Mouse (Mus musculus) heart, embryonic 12.5 days (tissue): ENCODE results near the gene Slc16a12. TPM values are rescaled to one million over a fixed set of nuclear protein-coding genes. Genes with fewer than 3 reads are reported as not detected.
A peak's percentile ranks its signal among the peaks of the same experiment; 100 is the strongest.
"Not testable (repeated sequence)": the region's sequence is repeated elsewhere in the genome, so short reads cannot be mapped to it uniquely, and the experiment has no call there.

Source experiments
- ATAC-seq: fragments of 200-750 bp; cut with Nextera tagmentation; 2 replicates; pipeline ENCODE4 v1.8.0; 2017; ENCODE audit warnings: moderate TSS enrichment, moderate library complexity; ENCODE audit not compliant: insufficient number of reproducible peaks, low FRiP score
- H3K27ac ChIP-seq: fragments of 300-500 bp; sonication (generic); 2 replicates; pipeline ENCODE4 v1.5.1; 2016; ENCODE audit warnings: mild to moderate bottlenecking, moderate library complexity; ENCODE audit not compliant: poor library complexity, severe bottlenecking
- H3K27me3 ChIP-seq: fragments of 300-500 bp; sonication (generic); replicated peaks from 2 replicates; pipeline ENCODE4 v1.6.1; 2016; ENCODE audit warnings: mild to moderate bottlenecking, moderate library complexity
- H3K36me3 ChIP-seq: fragments of 300-500 bp; sonication (generic); 2 replicates; pipeline ENCODE4 v1.6.1; 2016; ENCODE audit warnings: mild to moderate bottlenecking, moderate library complexity
- H3K4me1 ChIP-seq: fragments of 300-500 bp; sonication (generic); replicated peaks from 2 replicates; pipeline ENCODE4 v1.6.1; 2016; ENCODE audit warnings: mild to moderate bottlenecking
- H3K4me2 ChIP-seq: fragments of 300-500 bp; sonication (generic); 2 replicates; pipeline ENCODE4 v1.6.1; 2016; ENCODE audit warnings: mild to moderate bottlenecking, moderate library complexity
- H3K4me3 ChIP-seq: fragments of 300-500 bp; sonication (generic); 2 replicates; pipeline ENCODE4 v1.5.1; 2016; ENCODE audit warnings: mild to moderate bottlenecking
- H3K9ac ChIP-seq: fragments of 300-500 bp; sonication (generic); 2 replicates; pipeline ENCODE4 v1.6.1; 2016; ENCODE audit warnings: mild to moderate bottlenecking, moderate library complexity
- H3K9me3 ChIP-seq: fragments of 300-500 bp; sonication (generic); replicated peaks from 2 replicates; pipeline ENCODE4 v1.6.1; 2016; ENCODE audit warnings: mild to moderate bottlenecking, moderate library complexity
- WGBS: fragments of 180-500 bp; shearing (Covaris S2); methylation state at CpG from one replicate; pipeline ENCODE4 v1.1.7; 2016; 5-methylcytosine and 5-hydroxymethylcytosine counted together
- polyA plus RNA-seq: library from polyadenylated mRNA; unstranded; fragments of >200 nt; fragmentation: Nextera tagmentation; extraction: Ambion mirVana; gene quantifications from 2 replicates; pipeline ENCODE4 v1.2.1, GENCODE M21; 2016

The Slc16a12 gene
- polyA plus RNA-seq, 1 experiment from 2014 or later: 37.2 TPM

DNA sequence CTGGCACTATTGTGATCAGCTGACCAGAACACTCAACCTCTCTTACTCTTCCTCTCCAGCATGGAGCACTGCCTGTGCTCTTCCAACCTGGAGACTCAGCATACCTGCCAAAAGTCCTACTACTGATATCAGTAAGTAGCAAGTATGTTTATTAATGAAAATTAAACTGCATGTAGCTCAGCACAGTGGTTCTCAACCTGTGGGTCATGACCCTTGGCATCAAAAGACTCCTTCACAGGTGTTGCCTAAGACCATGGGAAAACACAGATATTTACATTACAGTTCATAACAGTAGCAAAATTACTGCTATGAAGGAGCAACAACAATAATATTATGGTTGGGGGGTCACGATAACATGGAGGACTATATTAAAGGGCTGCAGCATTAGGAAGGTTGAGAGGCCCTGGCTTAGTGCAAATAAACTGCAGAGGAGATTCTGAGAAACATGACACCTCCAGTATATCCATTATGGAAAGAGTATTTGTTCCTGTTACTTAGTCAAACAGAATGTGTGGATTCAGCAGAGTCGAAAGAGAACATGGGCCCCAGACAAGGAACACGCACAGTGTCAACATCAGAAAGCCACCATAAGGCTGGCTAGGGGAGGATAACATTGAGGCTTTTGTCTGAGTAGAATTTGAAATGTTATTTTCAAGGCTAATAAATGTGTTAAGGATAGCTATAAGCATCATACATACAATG lies 5.5 kb upstream of the Slc16a12 start:
- Histone ChIP-seq H3K9ac (no peak overlapping the region), H3K4me2 (no peak overlapping the region), H3K4me1 (peaks cover 17% of the 10 kb centered on the region), H3K9me3 (0 out of 2 replicates have a peak, but pooled peaks cover 7% of the 10 kb centered on the region), H3K36me3 (no peaks in the 10 kb centered on the region), H3K4me3 (no peak overlapping the region), H3K27me3 (no peaks in the 10 kb centered on the region), H3K27ac (peak overlapping the region; percentile 12; the same call in 1 of the 2 replicates)
- no peak for ATAC-seq
- WGBS: 68% methylated on average over 3 of the region's 3 CpGs

DNA sequence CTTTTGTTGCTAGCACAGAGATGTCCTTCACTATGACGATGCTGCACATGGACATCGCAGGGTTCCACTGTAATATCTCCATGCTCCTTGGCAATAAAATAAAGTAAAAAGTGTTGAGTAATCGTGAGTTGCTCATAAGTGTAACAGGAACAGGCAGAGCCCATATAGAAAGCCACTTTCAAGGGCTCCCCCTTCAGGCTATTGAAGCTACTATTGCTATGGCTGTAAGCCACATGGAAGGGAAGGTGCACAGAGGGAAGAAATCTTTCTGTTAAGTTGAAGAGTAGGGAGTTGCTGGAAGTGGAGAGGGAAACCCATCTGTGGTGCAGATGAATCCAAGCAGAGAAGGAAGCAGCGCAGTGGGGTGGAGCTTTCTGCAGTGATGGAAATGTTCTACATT lies 4.1 kb upstream of the Slc16a12 start:
- H3K4me2 ChIP-seq: no peak overlapping the region
- peaks cover 15% of the 10 kb centered on the region for H3K4me1 ChIP-seq
- ATAC-seq: no peak
- no peaks in the 10 kb centered on the region for H3K36me3 ChIP-seq
- H3K27me3 ChIP-seq: no peaks in the 10 kb centered on the region
- 0 out of 2 replicates have a peak, but pooled peaks cover 7% of the 10 kb centered on the region for H3K9me3 ChIP-seq
- H3K9ac ChIP-seq: no peak overlapping the region
- no peak overlapping the region for H3K4me3 ChIP-seq
- H3K27ac ChIP-seq: no peak overlapping the region
- WGBS: 77% methylated on average over 4 of the region's 4 CpGs

DNA sequence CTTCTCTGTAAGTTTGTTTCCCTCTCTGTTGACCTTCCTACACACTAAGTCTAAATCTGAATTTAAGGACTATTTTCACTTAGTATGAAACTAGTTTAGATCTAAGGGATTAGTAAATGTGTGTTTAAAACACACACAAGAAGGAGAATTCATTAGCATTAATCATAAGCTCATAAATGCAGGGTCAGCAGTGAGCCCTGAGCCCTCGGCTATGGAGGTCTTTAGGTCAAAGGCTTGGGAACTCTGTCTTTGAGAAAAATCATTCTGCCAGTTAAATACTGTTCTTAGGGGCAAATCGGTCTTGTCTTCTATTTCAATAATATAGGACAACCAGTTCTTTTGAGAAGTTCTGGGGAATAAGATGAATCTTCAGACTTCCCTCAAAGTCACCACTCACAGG lies 1.9 kb upstream of the Slc16a12 start:
- no peak for ATAC-seq
- no peak overlapping the region for H3K4me2 ChIP-seq
- no peaks in the 10 kb centered on the region for H3K36me3 ChIP-seq
- H3K27me3 ChIP-seq: no peaks in the 10 kb centered on the region
- peaks cover 15% of the 10 kb centered on the region for H3K4me1 ChIP-seq
- WGBS: 85% methylated on average over 2 of the region's 2 CpGs
- H3K9ac ChIP-seq: no peak overlapping the region
- no peaks in the 10 kb centered on the region for H3K9me3 ChIP-seq
- H3K27ac ChIP-seq: no peak overlapping the region
- no peak overlapping the region for H3K4me3 ChIP-seq

DNA sequence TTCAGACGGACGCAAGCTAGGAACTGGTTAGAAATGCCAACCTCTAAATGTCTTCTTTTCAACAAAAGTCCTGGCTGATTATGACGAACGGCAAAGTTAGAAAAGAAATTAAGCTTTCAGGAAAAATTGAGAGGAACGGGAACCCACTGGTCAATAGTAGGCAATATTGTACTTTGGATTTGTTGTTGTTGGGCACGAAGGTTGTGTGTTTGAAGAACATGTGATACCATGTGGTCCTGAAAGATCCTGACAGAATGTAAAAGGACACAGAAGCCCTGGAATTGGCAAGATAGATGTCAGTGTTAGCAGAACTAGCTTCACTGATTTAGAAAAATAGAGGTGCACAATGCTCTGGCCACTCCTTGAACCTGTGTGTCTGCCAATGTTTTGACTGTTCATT lies 880 bp upstream of the Slc16a12 start:
- peaks cover 15% of the 10 kb centered on the region for H3K4me1 ChIP-seq
- H3K27ac ChIP-seq, H3K9me3 ChIP-seq, H3K9ac ChIP-seq, H3K27me3 ChIP-seq, H3K4me2 ChIP-seq, H3K36me3 ChIP-seq, H3K4me3 ChIP-seq, ATAC-seq: not testable (repeated sequence)
- 89% methylated on average over 6 of the region's 6 CpGs for WGBS

DNA sequence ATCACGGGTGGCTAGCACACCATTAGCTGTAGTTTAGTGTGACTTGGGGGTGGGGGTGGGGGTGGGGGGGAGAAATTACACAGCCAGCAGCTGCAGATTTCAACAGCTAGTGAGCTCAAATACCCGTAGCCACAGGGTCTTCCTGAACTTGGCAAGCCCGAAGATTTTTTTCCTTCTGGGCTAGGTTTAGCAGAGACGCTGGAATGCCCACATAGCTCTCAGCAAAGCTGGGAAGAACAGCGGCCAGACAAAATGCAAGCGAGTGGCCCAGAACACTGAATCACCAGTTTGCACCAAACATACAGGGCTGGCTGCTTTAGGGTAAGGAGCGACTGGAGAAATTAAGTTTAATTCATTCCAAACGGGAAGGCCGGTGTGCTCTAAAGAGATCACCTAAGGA lies 888 bp downstream of the Slc16a12 start:
- Histone ChIP-seq H3K4me3 (peak overlapping the region; percentile 68), H3K9ac (peak overlapping the region; percentile 85), H3K27me3 (no peaks in the 10 kb centered on the region), H3K4me1 (no peaks in the 10 kb centered on the region), H3K36me3 (no peaks in the 10 kb centered on the region), H3K27ac (peak overlapping the region; percentile 90), H3K4me2 (peak overlapping the region; percentile 88), H3K9me3 (no peaks in the 10 kb centered on the region)
- 12% methylated on average over 9 of the region's 9 CpGs for WGBS
- no peak for ATAC-seq

DNA sequence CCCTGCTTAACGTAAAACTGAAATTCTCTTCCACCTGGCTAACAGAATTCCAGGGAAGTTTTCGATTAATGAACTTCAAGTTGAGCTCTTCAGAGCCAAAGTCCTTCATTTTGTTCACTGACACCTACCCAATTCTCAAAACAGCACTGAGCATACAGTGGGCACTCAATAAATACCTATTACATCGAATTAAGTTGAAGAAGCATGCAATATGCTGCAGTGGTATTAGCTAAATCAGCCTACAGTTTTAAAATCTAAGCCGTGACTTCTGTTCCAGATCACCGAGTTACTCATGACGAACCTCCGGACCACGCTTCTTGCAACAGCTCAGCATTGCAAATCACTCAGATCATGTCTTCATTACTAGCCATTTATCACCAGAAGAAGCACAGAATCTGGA lies 2.1 kb downstream of the Slc16a12 start:
- Histone ChIP-seq H3K36me3 (no peaks in the 10 kb centered on the region), H3K9me3 (no peaks in the 10 kb centered on the region), H3K4me3 (peak overlapping the region; percentile 68; the same call in 1 of the 2 replicates), H3K4me1 (no peaks in the 10 kb centered on the region), H3K4me2 (peak overlapping the region; percentile 88), H3K27ac (no peak overlapping the region), H3K27me3 (no peaks in the 10 kb centered on the region), H3K9ac (no peak overlapping the region)
- WGBS: 82% methylated on average over 8 of the region's 8 CpGs
- no peak for ATAC-seq

DNA sequence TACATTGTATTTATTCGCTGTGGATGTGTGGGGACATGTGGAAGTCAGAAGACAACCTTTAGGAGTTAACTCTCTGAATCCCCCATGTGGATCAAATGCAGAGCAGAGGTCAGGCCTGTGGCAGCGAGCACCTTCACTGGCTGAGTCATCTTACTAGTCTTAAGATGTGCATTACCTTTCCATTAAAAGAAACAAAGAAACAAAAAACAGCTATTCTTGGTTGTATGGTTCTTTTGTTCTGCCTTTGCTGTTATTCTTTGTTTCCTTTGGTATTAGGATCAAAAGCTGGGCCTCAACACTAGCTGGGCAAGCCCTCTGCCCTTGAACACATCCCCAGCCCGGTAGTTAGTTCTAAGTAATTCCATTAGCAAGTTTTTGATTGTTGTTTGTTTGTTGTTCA lies 9.2 kb downstream of the Slc16a12 start:
- no peak overlapping the region for H3K4me2 ChIP-seq
- H3K9me3 ChIP-seq: no peaks in the 10 kb centered on the region
- peaks cover 4% of the 10 kb centered on the region; the same call in 1 of the 2 replicates for H3K36me3 ChIP-seq
- no peak overlapping the region for H3K4me3 ChIP-seq
- H3K4me1 ChIP-seq: peaks cover 16% of the 10 kb centered on the region
- WGBS: 83% methylated on average over 3 of the region's 3 CpGs
- no peak overlapping the region for H3K27ac ChIP-seq
- H3K27me3 ChIP-seq: no peaks in the 10 kb centered on the region
- no peak overlapping the region for H3K9ac ChIP-seq
- ATAC-seq: no peak

DNA sequence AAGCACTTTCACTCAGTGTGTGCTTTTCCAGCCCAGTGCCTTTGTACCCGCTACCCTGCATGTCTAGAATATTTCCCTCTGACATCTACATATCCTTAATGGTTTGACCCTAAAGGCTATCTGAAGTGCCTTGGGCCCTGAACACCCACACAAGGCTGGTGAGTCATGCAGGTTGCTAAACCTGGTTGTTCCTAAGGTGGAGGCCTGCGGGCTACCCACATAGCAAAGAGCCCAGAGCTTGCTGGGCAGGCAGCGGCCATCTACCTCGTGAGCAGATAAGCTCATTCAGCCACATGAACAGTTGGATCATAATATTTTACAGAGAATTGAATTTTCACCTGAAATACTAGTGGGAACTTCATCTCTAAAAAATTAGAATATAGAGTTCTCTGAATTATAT lies 11.2 kb downstream of the Slc16a12 start:
- Histone ChIP-seq H3K36me3 (peaks cover 4% of the 10 kb centered on the region; the same call in 1 of the 2 replicates), H3K4me2 (no peak overlapping the region), H3K27ac (no peak overlapping the region), H3K27me3 (no peaks in the 10 kb centered on the region), H3K9me3 (no peaks in the 10 kb centered on the region), H3K4me1 (peaks cover 18% of the 10 kb centered on the region), H3K4me3 (no peak overlapping the region), H3K9ac (no peak overlapping the region)
- WGBS: 50% methylated on average over 4 of the region's 4 CpGs
- no peak for ATAC-seq

DNA sequence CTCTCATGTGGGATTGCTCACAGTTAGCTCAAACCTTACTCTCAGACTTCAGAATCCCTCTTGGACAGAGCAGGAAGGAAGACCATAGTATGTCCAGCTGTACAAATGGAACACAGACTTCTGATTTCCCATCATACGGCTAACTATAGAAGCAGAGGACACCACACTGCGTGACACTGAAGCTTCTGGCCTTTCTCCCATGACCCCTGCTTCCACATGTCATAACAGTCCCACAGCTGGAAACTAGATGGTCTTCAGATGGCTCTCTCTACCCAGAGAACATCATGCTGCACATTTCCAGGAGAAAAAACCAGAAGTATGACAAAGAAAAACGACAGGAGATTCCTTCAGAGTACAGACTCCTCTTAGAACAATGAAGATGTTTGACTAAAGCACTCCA lies 14.1 kb downstream of the Slc16a12 start:
- ATAC-seq: no peak
- peaks cover 3% of the 10 kb centered on the region; the same call in 1 of the 2 replicates for H3K36me3 ChIP-seq
- H3K27me3 ChIP-seq: no peaks in the 10 kb centered on the region
- H3K4me2 ChIP-seq: no peak overlapping the region
- H3K9ac ChIP-seq: no peak overlapping the region
- H3K27ac ChIP-seq: no peak overlapping the region
- no peak overlapping the region for H3K4me3 ChIP-seq
- 69% methylated on average over 3 of the region's 3 CpGs for WGBS
- H3K4me1 ChIP-seq: peaks cover 18% of the 10 kb centered on the region
- no peaks in the 10 kb centered on the region for H3K9me3 ChIP-seq

DNA sequence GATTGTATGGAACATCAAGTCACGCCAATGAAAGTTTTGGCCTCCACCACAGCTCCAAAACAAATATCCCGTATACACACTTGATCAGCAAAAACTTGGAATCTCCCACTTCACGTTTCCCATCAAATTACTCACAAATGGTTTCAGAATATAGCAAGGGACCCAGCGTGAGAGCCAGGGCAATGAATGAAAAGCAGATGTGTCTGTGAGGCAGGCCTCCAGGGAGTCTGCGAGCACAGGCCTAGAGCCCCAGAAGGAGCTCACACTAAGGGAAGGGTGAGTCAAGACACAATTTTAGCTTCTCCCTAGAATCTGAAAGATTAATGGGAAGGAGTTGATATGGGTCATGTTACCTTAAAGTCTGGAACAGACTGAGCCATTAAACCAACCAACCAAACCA lies 15.7 kb downstream of the Slc16a12 start:
- H3K9ac ChIP-seq: no peak overlapping the region
- H3K36me3 ChIP-seq: no peaks in the 10 kb centered on the region
- H3K4me2 ChIP-seq: no peak overlapping the region
- H3K4me3 ChIP-seq: no peak overlapping the region
- 78% methylated on average over 5 of the region's 5 CpGs for WGBS
- H3K9me3 ChIP-seq: no peaks in the 10 kb centered on the region
- no peak overlapping the region for H3K27ac ChIP-seq
- peaks cover 19% of the 10 kb centered on the region for H3K4me1 ChIP-seq
- H3K27me3 ChIP-seq: no peaks in the 10 kb centered on the region
- ATAC-seq: no peak

DNA sequence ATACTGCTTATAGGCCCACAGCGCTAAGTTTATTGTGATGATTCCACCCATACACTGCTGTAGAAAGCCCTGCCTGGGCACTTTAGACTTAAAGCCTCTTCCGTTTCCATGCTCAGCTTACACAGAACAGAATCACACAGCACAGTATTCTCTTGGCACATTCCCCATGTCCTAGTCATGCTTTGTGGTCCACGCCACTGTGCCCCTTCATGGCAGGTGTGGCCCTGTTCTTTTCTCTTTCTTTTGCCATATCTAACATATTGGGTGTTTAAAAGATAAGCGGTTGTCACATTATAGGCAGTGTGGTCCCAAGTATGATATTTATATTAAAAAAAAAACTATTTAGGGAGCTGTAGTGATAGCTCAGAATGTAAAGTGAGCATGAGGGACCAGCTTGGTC lies 16.5 kb downstream of the Slc16a12 start:
- Histone ChIP-seq H3K4me3 (no peak overlapping the region), H3K4me2 (no peak overlapping the region), H3K27me3 (no peaks in the 10 kb centered on the region), H3K27ac (no peak overlapping the region), H3K9ac (no peak overlapping the region), H3K36me3 (no peaks in the 10 kb centered on the region), H3K9me3 (no peaks in the 10 kb centered on the region), H3K4me1 (peaks cover 17% of the 10 kb centered on the region)
- no peak for ATAC-seq
- 92% methylated on average over 4 of the region's 4 CpGs for WGBS

DNA sequence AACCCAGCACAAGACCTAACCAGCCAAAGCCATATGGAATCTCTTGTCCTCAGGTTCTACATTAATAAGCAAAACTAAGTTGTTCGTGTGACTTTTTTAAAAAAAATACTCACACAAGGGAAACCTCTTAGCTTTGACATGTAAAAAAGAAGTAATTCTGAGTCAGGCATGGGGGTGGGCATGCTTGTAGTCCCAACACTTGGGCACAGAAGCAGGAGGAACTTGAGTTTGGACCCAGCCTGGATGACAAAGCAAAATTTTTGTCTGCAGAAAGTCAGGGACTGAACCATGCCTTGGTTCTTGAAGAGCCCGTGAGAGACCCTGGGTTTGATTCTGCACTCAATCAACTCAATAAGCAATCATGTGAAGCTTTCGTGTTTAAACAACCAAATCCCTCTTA lies 17.6 kb downstream of the Slc16a12 start:
- peaks cover 16% of the 10 kb centered on the region for H3K4me1 ChIP-seq
- no peak for ATAC-seq
- no peaks in the 10 kb centered on the region for H3K27me3 ChIP-seq

More for the DNA sequence above, 17.6 kb downstream of the Slc16a12 start:
- 74% methylated on average over 3 of the region's 3 CpGs for WGBS
- Histone ChIP-seq H3K36me3 (no peaks in the 10 kb centered on the region), H3K4me2 (no peak overlapping the region), H3K4me3 (no peak overlapping the region), H3K27ac (no peak overlapping the region), H3K9ac (no peak overlapping the region), H3K9me3 (no peaks in the 10 kb centered on the region)
